8 mouse cellular contexts compared by ENCODE assay signal in genomic region chr2:169008756-169009155, GRCm38 (mm10). TPM values are rescaled to one million over a fixed set of nuclear protein-coding genes. Genes with fewer than 3 reads are reported as not detected.
DNase-seq lines count a peak whose midpoint lies in the region; ATAC-seq lines count a peak whose summit lies in the region.

No protein-coding gene starts in this region.

- ATAC-seq in lung, embryonic 15.5 days (ENCODE audit: borderline replicate concordance, extremely low read depth, low FRiP score, low TSS enrichment) = no peak
- no peak for ATAC-seq in embryonic facial prominence, embryonic 12.5 days (ENCODE audit: insufficient number of reproducible peaks, insufficient read depth, low FRiP score, low TSS enrichment)
- peak; percentile 60; the same call in 1 of the 2 replicates for ATAC-seq in hindbrain, embryonic 16.5 days
- 0 out of 2 replicates have a peak, but pooled peaks have one; percentile 61 for ATAC-seq in neural tube, embryonic 12.5 days (ENCODE audit: low FRiP score, low read depth)

- no peaks in the 10 kb centered on the region for H3K36me3 ChIP-seq in lung, embryonic 15.5 days
- H3K36me3 ChIP-seq in embryonic facial prominence, embryonic 12.5 days = no peaks in the 10 kb centered on the region
- no peaks in the 10 kb centered on the region for H3K36me3 ChIP-seq in hindbrain, embryonic 16.5 days (ENCODE audit: control insufficient read depth, insufficient read depth, low read length)
- no peaks in the 10 kb centered on the region for H3K36me3 ChIP-seq in neural tube, embryonic 12.5 days

- H3K4me2 ChIP-seq in lung, embryonic 15.5 days = peak overlapping the region; percentile 17; the same call in 1 of the 2 replicates
- 0 out of 2 replicates have a peak overlapping the region, but pooled peaks have one; percentile 5 for H3K4me2 ChIP-seq in embryonic facial prominence, embryonic 12.5 days (replicated peaks)
- peak overlapping the region; percentile 6; the same call in 1 of the 2 replicates for H3K4me2 ChIP-seq in hindbrain, embryonic 16.5 days (ENCODE audit: low read length)
- H3K4me2 ChIP-seq in neural tube, embryonic 12.5 days (replicated peaks) = no peak overlapping the region

- no peaks in the 10 kb centered on the region for H3K27me3 ChIP-seq in lung, embryonic 15.5 days
- H3K27me3 ChIP-seq in embryonic facial prominence, embryonic 12.5 days = no peaks in the 10 kb centered on the region
- no peaks in the 10 kb centered on the region for H3K27me3 ChIP-seq in hindbrain, embryonic 16.5 days (replicated peaks; ENCODE audit: control insufficient read depth, insufficient read depth, low read length)
- no peaks in the 10 kb centered on the region for H3K27me3 ChIP-seq in neural tube, embryonic 12.5 days (replicated peaks)

- no peak overlapping the region for H3K27ac ChIP-seq in lung, embryonic 15.5 days
- no peak overlapping the region for H3K27ac ChIP-seq in embryonic facial prominence, embryonic 12.5 days
- H3K27ac ChIP-seq in hindbrain, embryonic 16.5 days (ENCODE audit: low read depth, low read length) = no peak overlapping the region
- no peak overlapping the region for H3K27ac ChIP-seq in neural tube, embryonic 12.5 days

- DNase-seq in lung, postnatal 4 days = no peak
- no peak for DNase-seq in thymus, adult 18-20 months
- no peak for DNase-seq in frontal cortex, postnatal 36 days (ENCODE audit: low spot score in 2 of 2)
- DNase-seq in ovary, adult 18-20 months (ENCODE audit: low spot score) = no peak

- H3K9ac ChIP-seq in lung, embryonic 15.5 days = no peak overlapping the region
- no peak overlapping the region for H3K9ac ChIP-seq in embryonic facial prominence, embryonic 12.5 days
- no peak overlapping the region for H3K9ac ChIP-seq in hindbrain, embryonic 16.5 days (ENCODE audit: low read depth, low read length)
- H3K9ac ChIP-seq in neural tube, embryonic 12.5 days = no peak overlapping the region

- WGBS in lung, embryonic 15.5 days = 70% methylated on average over 20 of the region's 20 CpGs
- 68% methylated on average over 20 of the region's 20 CpGs for WGBS in embryonic facial prominence, embryonic 12.5 days
- WGBS in hindbrain, embryonic 16.5 days = 71% methylated on average over 20 of the region's 20 CpGs
- WGBS in neural tube, embryonic 12.5 days = 74% methylated on average over 20 of the region's 20 CpGs

- no peaks in the 10 kb centered on the region for H3K4me1 ChIP-seq in lung, embryonic 15.5 days
- H3K4me1 ChIP-seq in embryonic facial prominence, embryonic 12.5 days = no peaks in the 10 kb centered on the region
- peaks cover 3% of the 10 kb centered on the region for H3K4me1 ChIP-seq in hindbrain, embryonic 16.5 days (ENCODE audit: control insufficient read depth, insufficient read depth, low read depth, low read length)
- peaks cover 12% of the 10 kb centered on the region for H3K4me1 ChIP-seq in neural tube, embryonic 12.5 days

- H3K4me3 ChIP-seq in lung, embryonic 15.5 days = no peak overlapping the region
- H3K4me3 ChIP-seq in embryonic facial prominence, embryonic 12.5 days = no peak overlapping the region
- H3K4me3 ChIP-seq in hindbrain, embryonic 16.5 days (ENCODE audit: low read length) = no peak overlapping the region
- H3K4me3 ChIP-seq in neural tube, embryonic 12.5 days = no peak overlapping the region

- H3K9me3 ChIP-seq in lung, embryonic 15.5 days = no peaks in the 10 kb centered on the region
- no peaks in the 10 kb centered on the region for H3K9me3 ChIP-seq in embryonic facial prominence, embryonic 12.5 days
- no peaks in the 10 kb centered on the region for H3K9me3 ChIP-seq in hindbrain, embryonic 16.5 days (ENCODE audit: control insufficient read depth, low read length)
- H3K9me3 ChIP-seq in neural tube, embryonic 12.5 days = no peaks in the 10 kb centered on the region

RNA-seq across cellular contexts. Expression of gene Zfp64, which starts 53.4 kb away (rescaled TPM):
- polyA plus RNA-seq in lung, embryonic 15.5 days (2015; fragmentation: Nextera tagmentation; extraction: Ambion mirVana) = 29.8 and 30.0 TPM in 2 replicates
- 47.7 and 48.3 TPM in 2 replicates for polyA plus RNA-seq in embryonic facial prominence, embryonic 12.5 days (2016; fragmentation: Nextera tagmentation; extraction: Ambion mirVana)
- polyA plus RNA-seq in hindbrain, embryonic 16.5 days (2015; fragmentation: Nextera tagmentation; extraction: Ambion mirVana) = 30.8 and 35.0 TPM in 2 replicates
- polyA plus RNA-seq in neural tube, embryonic 12.5 days (2016; fragmentation: Nextera tagmentation; extraction: Ambion mirVana) = 30.8 and 31.3 TPM in 2 replicates

Comparison
In these comparisons a context has a peak if more than half of its experiments do, and no peak if none do; other contexts are left out.
1. ATAC-seq: peak in hindbrain, embryonic 16.5 days (single experiment) and neural tube, embryonic 12.5 days (single experiment); none in lung, embryonic 15.5 days (single experiment) and embryonic facial prominence, embryonic 12.5 days (single experiment).